Mouse (Mus musculus): Measurements from ENCODE around the gene Cd22.

DNA sequence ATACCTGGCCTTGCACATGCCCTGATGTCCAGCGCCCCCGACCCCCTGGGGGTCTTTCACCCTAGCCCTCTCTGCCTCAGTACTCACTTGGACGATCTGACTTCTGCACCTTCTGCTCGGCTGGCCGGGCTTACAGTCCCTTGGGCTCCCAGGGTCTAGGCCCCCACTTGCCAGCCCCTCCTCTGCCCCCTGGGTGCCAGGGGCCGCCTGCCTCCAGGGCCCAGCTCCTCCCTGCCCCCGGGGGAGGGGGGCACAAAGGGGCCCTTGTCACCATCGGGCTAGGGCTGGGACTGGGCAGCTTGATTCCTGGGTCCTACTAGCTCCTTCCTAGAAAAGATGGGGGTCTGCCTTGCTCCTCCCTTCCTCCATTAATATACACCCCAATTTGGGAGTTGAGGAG lies 34.6 kb upstream of the Cd22 start, which contains the start of gene Mag:
- no peak for TF ChIP-seq CTCF (IDR thresholded peaks at IDR 0.05; ENCODE audit: control insufficient read depth, insufficient read depth, insufficient replicate concordance, low read depth, low read length)
- TF ChIP-seq POLR2A (IDR thresholded peaks at IDR 0.05; ENCODE audit: control insufficient read depth, low read depth, low read length), result no peak

Data from testis, adult 2 months (tissue).